Mouse (Mus musculus) thymus, adult 2 months (tissue): ENCODE data around the gene Ezh2. TPM values are rescaled to one million over a fixed set of nuclear protein-coding genes. Genes with fewer than 3 reads are reported as not detected.

Experiments used
- DNase-seq: peaks from one replicate; pipeline ENCODE4 v3.0.0; 2021
- H3K27ac ChIP-seq: fragments of 200-500 bp; 2 replicates; pipeline ENCODE4 v1.5.1; 2012; ENCODE audit warnings: low read length, control low read depth; ENCODE audit not compliant: control insufficient read depth, insufficient read depth
- H3K27me3 ChIP-seq: fragments of 200-500 bp; 2 replicates; pipeline ENCODE4 v1.6.1; 2012; ENCODE audit warnings: mild to moderate bottlenecking, low read length, moderate library complexity, mixed read lengths; ENCODE audit not compliant: control insufficient read depth, insufficient read depth
- H3K36me3 ChIP-seq: fragments of 200-500 bp; 2 replicates; pipeline ENCODE4 v1.6.1; 2012; ENCODE audit warnings: mild to moderate bottlenecking, low read length, moderate library complexity; ENCODE audit not compliant: control insufficient read depth, insufficient read depth
- H3K4me1 ChIP-seq: fragments of 200-500 bp; replicated peaks from 2 replicates; pipeline ENCODE4 v1.6.1; 2012; ENCODE audit warnings: low read length; ENCODE audit not compliant: control insufficient read depth, insufficient read depth
- H3K4me3 ChIP-seq: fragments of 200-500 bp; 2 replicates; pipeline ENCODE4 v1.5.1; 2012; ENCODE audit warnings: mild to moderate bottlenecking, low read length, control low read depth, moderate library complexity; ENCODE audit not compliant: control insufficient read depth, insufficient read depth
- CTCF ChIP-seq: fragments of 200-500 bp; IDR thresholded peaks from 2 replicates; pipeline ENCODE4 v1.5.1; 2012; ENCODE audit warnings: mild to moderate bottlenecking, control low read depth, low read length, moderate library complexity, borderline replicate concordance; ENCODE audit not compliant: control insufficient read depth, poor library complexity, insufficient read depth; ENCODE audit errors: extremely low read depth
- POLR2A ChIP-seq: fragments of 200-500 bp; IDR thresholded peaks from 2 replicates; pipeline ENCODE4 v1.6.1; 2012; ENCODE audit warnings: mild to moderate bottlenecking, low read length, control low read depth, moderate library complexity; ENCODE audit not compliant: control insufficient read depth, poor library complexity, insufficient read depth; ENCODE audit errors: extremely low read depth
- WGBS: fragments of 180-500 bp; shearing (Covaris S2); methylation state at CpG from one replicate; pipeline ENCODE4 v1.1.7; 2018; 5-methylcytosine and 5-hydroxymethylcytosine counted together
- polyA plus RNA-seq: library from polyadenylated mRNA; depleted of rRNA; stranded (reverse); fragments of >200 nt; gene quantifications from 2 replicates; pipeline ENCODE4 v1.2.3, GENCODE M21; 2012

The Ezh2 gene
- polyA plus RNA-seq, 1 experiment = 70.2 TPM

DNA sequence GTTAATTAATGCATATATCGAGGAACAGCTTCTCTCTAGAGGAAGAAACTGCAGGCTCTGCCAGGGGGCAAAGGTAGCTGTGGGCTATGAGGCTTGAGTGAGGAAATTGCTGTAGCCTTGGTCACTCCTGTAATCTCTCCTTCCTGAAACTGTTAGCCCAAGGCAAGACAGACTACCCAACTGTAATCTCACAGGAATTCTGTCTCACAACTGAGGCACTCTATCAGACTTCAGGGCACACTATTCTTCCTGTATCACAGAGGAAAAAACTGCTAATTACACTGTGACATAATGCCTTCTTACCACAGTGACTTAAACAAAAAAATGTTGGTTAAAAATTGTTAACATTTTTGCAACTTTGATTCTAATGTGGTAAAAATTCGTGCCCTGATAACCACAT, 35.9 kb downstream of the Ezh2 start:
- H3K4me3 ChIP-seq = no peak overlapping the region
- H3K27me3 ChIP-seq = no peaks in the 10 kb centered on the region; the same call in 1 of the 2 replicates
- 90% methylated on average over 2 of the region's 2 CpGs for WGBS
- H3K27ac ChIP-seq = no peak overlapping the region
- no peak for DNase-seq
- no peaks in the 10 kb centered on the region for H3K4me1 ChIP-seq
- TF ChIP-seq POLR2A (no peak), CTCF (no peak)
- H3K36me3 ChIP-seq = peaks cover 46% of the 10 kb centered on the region

DNA sequence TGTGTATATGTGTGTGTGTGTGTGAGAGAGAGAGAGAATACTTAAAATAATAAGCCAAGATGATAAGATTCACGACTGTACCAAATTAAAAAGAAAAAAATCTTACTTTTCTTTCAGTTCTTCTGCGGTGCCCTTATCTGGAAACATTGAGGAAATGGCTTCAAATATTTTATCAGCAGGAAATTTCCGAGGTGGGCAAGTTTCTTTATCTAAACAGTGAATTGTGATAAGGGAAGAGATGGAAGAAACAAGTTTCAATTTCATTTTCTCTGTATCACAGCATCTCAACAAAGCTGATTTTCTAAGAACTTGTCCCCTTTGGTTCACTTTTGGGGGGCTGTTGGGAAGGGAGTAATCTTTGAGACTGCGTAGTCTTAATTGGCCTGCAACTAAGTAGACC, 42.9 kb downstream of the Ezh2 start:
- TF ChIP-seq POLR2A (no peak), CTCF (no peak)
- Histone ChIP-seq H3K4me1 (no peaks in the 10 kb centered on the region), H3K36me3 (peaks cover 83% of the 10 kb centered on the region), H3K27ac (no peak overlapping the region), H3K27me3 (no peaks in the 10 kb centered on the region), H3K4me3 (no peak overlapping the region)
- 88% methylated on average over 4 of the region's 4 CpGs for WGBS
- no peak for DNase-seq

DNA sequence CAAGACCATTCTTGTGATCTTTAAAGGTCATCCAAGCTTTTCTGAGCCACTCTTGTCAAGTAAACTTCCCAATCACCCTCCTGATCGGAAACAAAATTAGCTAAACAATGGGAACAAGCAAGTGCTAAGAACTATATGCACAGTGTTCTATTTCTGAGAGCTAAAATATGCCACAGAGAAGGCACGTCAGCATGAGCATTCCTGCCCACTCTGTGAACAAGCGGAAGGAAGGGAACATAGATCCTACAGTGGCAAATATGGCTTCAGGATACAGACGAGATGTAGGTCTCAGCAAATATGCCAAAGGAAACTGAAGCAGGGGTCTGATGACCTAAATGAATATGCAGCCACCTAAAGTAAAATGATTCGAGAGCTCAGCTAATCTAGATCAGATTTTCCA, 59.8 kb downstream of the Ezh2 start:
- H3K36me3 ChIP-seq = peaks cover 68% of the 10 kb centered on the region
- H3K4me1 ChIP-seq = no peaks in the 10 kb centered on the region
- H3K27ac ChIP-seq = no peak overlapping the region
- DNase-seq = no peak
- no peak overlapping the region for H3K4me3 ChIP-seq
- TF ChIP-seq POLR2A = no peak
- no peak for TF ChIP-seq CTCF
- H3K27me3 ChIP-seq = no peaks in the 10 kb centered on the region
- WGBS = 84% methylated on average over 5 of the region's 5 CpGs

DNA sequence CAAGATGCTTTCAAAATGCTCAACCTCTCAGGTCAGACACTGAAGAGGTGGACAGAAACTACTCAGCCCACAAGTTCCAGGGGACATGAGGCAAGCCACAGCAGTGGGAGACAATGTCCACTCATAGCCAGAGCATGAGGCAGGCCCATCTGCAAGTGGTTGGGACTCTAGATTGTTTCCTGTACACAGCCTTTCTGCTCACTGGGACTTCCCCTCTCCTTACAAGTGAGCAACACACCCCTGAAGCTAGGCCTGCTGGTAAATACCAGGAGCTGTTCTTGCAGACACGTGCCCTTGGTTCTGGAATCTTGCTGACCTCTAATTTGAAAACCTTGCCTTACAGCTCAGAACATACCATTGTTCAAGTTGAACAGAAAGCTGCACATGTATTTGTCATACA, 62.6 kb downstream of the Ezh2 start:
- Histone ChIP-seq H3K27ac (no peak overlapping the region), H3K27me3 (no peaks in the 10 kb centered on the region), H3K4me3 (no peak overlapping the region), H3K4me1 (no peaks in the 10 kb centered on the region), H3K36me3 (peaks cover 87% of the 10 kb centered on the region)
- TF ChIP-seq CTCF (no peak), POLR2A (no peak)
- no peak for DNase-seq
- WGBS = 92% methylated on average over 1 of the region's 1 CpGs

DNA sequence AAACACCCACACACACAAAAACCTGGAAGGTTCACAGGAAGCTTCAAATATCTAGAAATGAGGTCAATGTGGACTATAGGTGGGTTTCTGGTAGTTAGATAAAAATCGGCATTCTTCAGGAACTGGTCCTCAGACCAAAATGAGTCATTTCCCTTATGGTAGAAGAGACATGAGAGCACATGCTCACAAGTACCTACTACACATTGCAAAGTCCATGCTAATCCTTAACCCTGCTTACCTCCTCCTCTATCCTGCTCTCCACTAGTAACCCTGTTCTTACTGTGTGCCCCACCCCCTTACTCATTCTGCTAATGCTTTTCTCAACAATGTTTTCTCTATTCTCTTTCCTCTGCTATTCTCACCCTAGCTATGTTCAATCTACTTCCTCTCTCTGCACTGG, 67.5 kb downstream of the Ezh2 start:
- Histone ChIP-seq H3K27ac (no peak overlapping the region), H3K4me3 (no peak overlapping the region), H3K4me1 (no peaks in the 10 kb centered on the region), H3K27me3 (no peaks in the 10 kb centered on the region), H3K36me3 (peaks cover 71% of the 10 kb centered on the region)
- DNase-seq = no peak
- TF ChIP-seq POLR2A (no peak), CTCF (no peak)
- 56% methylated on average over 1 of the region's 1 CpGs for WGBS

DNA sequence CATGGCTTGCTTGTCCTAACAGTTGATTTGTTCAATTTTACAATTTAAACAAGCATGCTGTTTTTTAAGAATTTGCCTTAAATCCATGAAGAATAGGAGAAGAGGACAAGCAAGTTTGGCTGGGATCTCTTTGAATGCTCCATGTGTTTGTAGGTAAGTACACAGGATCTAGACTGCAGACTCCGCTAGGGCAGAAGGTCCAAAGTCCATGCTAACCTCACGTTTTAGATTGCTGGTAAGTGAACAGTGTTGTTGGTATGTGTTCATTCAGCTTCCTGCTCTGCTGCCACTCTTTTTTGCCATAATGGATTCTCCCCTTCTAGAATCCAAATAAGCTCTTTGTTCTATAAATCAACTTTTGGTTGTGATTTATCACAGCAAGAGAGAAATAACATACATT, 68.0 kb downstream of the Ezh2 start:
- TF ChIP-seq POLR2A (no peak), CTCF (no peak)
- Histone ChIP-seq H3K27ac (no peak overlapping the region), H3K36me3 (peaks cover 72% of the 10 kb centered on the region), H3K4me3 (no peak overlapping the region), H3K27me3 (no peaks in the 10 kb centered on the region), H3K4me1 (no peaks in the 10 kb centered on the region)
- 90% methylated on average over 2 of the region's 2 CpGs for WGBS
- no peak for DNase-seq

DNA sequence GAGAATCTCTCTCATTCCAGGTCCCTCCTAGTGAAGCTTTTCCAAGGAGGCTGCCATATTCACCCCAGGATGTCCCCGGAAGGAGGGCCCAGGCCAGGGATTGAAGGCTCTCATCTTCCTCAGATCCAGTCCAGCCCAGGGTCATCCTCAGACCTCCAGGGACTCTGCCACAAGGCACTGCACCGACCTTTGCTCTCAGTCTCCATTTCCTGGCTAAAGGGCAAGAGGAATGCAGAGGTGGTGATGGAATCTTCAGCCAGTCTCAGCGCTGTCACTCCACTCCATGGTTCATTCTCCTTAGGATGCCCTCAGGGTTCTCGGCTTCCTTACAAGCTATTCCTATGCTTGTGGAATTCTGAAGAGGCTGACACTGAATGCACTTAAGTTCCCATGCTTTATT, 68.7 kb downstream of the Ezh2 start:
- TF ChIP-seq POLR2A = no peak
- no peak for TF ChIP-seq CTCF
- WGBS = 93% methylated on average over 4 of the region's 4 CpGs
- no peak overlapping the region for H3K4me3 ChIP-seq
- no peaks in the 10 kb centered on the region for H3K4me1 ChIP-seq
- no peaks in the 10 kb centered on the region for H3K27me3 ChIP-seq
- DNase-seq = no peak
- peaks cover 66% of the 10 kb centered on the region for H3K36me3 ChIP-seq
- H3K27ac ChIP-seq = no peak overlapping the region
